Mouse (Mus musculus): ENCODE measurements around the gene Sms.

The Sms gene

DNA sequence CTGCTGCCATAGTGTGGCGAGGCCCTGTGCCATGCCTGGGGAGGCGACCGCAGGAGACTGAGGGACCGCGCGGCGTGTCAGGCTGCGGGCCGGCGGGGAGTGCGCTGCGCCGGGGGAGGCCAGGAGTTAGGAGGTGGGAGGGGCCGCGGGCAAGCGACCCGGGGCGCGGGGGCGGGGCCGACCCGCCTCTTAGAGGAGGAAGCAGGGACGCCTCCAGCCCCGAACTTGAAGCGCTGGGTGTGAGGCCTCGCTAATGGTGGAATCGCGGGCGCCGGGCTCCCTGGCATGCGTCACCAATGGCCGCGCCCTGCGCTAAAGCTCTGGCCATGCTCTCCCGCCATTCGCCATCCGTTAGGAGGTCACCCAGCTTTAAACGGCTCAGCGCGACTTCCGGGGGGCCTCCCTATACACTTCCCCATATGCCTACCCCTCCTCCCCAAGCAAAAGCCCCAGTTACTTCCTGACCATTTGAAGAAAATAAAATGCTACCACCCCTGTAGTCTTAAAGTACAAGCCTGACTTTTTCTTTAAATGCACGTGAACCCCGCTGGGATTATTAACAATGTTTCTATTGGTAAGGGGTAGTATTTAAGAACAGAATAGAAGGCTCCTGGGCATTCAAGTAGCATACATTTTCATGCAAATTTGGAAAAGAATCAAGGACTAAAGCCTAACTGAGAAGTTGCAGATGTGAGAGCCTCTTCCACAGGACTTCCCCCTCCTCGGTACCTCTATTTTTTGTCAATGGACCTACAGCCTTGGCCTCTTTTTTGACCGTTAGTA lies at the start of gene Sms:
Sms (minus strand) TSS at position 344 of the 783 bp plus-strand sequence.
- DNase-seq = no peak

DNA sequence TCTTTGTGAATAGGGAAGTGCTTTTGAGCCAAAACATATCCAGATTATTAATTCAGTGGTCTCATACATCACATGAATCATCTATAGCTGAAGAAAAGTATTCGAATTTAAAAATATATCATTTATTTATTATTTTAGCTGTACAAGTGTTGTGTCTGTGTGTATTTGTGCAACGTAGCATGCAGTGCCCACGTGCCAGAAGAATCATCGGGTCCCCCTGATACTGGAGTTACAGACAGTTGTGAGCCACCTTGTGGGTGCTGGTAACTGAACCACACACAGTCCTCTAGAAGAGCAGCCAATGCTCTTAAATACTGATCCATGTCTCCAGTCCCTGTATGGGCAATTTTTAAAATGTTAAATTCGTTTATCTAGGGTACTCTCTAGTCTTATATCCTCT lies 14.3 kb upstream of the Sms start:
- DNase-seq = no peak

DNA sequence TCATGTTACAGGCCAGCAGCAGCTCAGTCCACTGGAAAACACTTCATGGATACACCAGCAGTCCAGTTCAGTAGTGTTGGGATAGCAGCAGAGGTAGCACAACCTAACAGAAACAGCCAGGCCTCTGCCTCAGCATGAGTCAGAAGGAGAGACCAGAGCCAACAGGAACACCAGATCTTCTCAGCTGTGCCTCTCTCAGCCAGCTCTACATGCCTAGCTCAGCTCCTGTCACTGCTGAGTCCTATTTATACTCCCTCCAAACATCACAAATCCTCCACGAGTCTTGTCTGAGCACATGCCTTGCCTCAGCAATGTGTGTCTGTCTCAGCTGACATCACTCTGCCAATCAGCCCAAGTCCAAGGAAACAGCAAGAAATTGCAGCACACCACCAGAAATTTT lies 12.4 kb upstream of the Sms start:
- DNase-seq = no peak

DNA sequence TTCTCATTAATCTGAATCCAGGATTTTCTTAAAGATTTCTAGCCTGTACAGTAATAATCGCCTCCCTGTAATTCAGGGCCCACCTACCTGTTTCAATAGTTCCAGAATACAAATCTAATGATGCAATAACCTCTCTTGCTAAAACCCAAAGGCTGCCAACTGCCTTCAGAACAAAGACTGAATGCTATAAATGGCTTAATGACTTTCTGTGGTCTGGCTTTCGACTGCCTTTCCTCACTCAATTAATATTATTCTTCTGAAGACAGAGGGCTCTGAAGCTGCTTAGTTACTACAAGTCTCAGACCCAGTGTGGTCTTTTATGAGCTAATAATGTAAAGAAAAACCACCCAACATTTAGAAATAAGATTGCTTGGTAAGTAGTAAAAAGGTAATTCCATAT lies 9.8 kb upstream of the Sms start:
- no peak for DNase-seq

DNA sequence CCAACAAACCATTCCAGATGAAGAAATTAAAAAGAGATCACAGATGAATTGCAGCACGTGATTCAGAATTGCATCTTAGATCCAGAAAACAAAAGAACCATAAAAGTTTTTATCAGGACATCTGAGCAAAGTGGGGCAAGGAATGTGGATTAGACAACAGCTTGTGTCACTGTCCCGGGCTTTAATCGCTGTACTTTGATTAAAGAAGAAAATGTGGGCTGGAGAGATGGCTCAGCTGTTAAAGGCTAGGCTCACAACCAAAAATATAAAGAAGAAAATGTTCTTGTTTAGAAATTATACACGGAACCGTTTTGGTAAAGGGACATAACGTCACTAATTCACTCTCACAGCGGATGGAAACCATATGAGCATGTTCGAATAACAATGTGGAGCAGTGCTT lies 7.9 kb upstream of the Sms start:
- no peak for DNase-seq

DNA sequence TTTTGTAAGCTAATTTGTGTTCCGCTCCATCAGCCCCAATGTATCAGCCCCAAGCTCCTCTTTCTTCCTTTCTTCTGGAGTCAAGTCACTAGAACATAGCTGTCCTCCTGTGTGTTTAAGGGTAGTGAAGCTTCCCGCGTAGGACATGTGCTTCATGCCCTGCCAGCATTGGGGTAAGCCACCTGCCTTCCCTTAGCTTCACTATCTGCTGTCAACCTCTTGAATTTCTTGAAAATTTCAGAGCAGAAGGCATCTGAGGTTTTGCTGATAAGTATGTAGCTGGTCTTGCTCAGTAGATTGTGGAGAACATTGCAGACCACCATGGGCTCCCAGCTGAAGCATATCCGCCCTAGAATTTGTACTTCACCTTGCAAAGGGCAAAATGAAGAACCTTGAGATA lies 1.1 kb upstream of the Sms start:
- DNase-seq = no peak

DNA sequence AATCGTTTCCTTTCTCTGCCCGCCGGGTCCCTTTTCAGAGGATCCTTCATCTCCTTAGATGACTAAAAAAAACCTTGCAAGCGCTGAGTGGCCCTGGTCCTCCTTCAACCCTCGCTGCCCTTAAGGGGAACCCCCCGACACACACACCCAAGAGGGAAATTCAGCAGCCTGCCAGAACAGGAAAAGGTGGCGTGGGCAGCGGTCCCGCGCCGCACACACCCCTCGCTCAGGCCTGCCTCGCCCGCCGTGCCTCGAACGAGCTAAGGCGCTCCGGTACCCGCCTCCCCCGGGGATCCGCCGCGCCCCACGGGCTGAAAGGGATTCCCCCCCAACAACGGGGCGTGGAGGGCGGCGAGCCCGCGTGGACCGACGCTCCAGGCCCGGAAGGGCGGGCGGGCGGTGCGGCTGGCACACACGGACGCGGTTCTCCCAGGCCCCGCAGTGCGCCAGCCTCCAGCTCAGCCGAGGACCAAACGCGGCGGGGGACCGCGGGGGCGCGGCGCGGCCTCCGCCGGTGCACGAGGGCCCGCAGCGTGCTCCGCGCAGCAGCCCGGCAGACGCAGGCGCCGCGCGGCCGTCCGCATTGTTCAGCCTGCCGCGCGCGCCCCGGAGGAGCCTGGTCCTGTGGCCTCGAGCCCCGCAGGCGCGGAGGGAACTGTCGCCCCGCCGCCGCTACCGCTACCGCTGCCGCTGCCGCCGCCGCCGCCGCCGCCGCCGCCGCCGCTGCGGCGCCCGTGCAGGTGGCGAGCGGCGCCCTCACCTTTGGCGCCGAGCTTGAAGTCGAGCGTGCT lies 747 bp downstream of the Sms start:
- peak; percentile 67 for DNase-seq

DNA sequence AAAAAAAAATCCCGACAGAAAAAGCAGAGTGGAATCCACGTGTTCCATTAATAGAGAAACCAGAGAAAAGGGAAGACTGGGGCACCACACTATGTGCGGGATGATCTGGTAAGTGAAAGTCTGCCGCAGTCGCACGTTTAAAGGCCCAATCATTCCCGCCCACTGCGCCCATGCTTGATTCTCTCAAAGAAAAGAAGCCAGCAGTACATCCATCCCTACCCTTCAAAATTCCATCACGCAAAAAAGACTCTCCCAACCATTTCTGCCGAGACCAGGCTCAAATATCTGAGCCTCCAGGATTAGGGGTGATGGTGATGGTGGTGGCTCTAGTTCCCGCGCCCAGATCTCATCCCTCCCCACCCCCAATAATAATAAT lies 1.3 kb downstream of the Sms start:
- peak; percentile 14 for DNase-seq

DNA sequence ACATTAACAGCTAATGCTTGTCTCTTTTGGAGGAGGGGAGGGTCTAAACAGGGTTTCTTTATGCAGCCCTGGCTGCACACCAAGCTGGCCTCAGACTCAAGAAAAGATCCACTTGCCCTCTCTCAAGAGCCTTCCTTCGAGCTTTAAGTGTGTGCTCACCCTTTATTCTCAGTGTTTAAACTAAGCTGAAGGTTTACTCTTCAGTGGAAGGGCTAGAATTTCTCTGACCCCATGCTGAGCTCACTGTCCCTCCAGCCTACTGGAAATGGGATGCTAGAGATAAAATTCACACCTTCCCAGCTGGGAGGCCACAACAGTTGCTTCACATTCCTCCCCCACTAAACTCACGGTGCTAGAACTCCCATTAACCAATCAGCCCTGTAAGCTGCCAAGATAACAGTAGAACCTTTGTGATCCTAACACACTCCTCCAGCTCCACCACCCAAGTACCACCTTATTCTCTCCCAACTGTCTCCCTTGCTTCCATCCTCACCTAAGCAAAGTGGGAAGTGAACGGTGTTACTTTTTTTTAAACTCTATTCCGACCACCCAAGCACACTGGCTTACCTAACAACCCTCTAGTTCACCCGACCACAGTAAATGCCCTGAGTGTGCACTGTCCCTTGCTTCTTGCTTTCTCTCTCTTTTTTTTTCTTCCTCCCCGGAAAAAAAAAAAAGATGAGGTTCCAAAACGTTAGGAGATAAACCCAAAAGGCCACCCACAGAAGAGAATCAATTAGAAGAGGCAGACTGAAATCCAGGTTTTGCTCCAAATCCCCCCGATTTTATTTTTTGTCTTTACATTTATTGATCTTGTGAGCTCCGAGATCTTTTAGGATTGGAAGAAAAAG lies 2.0 kb downstream of the Sms start:
- DNase-seq = peak; percentile 13

DNA sequence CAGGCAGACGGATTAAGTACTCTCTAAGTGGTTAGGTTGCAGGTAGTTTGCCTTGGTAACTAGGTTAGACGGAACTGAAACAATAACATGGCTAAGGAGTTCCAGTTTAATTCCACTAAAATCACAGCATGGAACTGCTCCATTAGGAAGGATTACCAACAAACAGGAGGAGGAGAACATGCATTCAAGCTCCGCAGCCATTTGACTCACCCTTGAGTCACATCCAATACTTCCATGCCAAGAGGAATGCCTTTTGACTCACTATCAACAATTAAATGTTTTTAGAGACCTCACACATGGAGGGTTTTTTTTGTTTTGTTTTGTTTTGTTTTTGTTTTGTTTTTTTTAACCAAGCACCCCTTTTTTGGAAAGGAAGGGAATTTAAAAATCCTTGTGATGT lies 3.3 kb downstream of the Sms start:
- DNase-seq = no peak

DNA sequence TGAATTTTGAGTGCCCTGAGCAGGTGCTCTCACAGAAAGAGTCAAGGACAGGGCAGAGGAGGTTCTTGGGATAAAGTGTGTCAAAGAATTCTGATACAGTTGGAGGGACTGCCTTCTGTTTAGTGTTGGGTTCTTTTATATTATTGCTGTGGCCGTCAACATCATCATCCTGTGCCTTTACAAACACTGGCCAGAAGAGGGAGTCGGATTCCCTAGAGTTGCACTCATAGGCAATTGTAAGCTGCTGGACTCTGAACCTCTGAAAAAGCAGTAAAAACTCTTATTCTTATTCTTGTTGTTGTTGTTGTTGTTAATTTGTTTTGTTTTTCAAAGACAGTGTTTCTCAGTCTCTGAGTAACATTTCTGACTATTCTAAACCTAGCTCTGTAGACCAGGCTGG lies 5.3 kb downstream of the Sms start:
- peak; percentile 25 for DNase-seq

DNA sequence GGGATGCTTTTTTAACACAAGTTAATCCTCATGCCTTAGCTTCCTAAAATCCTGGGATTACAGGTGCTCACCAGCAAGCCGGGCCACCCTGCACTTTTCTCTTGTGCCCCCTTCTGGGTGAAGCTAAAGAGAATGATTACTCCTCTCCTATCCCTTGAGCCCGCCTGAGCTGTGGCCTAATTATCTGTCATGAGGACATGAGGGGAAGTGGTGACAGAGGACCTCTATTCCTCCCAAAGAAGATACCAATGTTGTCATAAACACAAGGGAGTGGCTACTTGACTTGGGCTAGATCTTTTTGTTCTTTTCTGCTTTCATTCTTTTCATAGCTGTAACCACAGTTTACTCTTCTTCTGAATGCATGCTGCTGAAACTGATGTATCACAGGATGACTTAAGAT lies 9.2 kb downstream of the Sms start:
- DNase-seq = no peak

DNA sequence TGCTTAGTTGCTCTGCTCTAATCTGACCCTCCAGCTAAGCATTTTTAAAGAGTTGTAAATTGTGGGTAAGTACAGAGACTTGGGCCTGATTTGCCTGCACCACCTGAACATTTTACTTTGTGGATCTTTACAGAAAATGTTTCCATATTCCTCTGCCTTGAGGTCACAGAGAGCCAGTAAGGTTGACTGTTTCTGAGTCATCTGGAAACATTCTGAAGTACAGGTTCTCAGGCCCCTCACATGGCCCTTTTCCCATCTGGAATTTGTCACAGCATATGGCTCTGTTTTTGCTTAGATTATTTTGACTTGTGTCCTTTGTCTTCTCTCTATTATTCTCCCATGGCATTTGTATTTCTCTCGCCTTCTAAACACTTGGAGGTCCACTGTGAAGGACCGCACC lies 10.2 kb downstream of the Sms start:
- no peak for DNase-seq

DNA sequence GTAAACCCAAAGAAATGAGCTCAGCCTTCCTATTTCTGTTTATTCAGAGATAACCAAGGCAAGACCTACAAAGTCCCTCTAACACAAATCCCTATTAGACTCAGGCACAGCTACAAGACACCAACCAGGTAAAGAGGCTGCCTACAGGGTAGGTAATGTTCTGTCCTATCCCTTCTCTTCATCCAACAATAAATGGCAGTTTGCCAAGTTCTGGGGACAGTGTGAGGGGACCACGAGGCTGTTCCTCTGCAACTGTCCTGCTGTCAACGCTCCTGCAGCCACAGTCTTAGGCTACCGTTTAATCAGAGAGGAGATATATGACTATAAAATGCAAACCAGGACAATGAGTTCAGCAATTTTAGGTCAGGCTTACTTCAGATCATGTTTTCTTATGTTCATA lies 14.8 kb downstream of the Sms start:
- no peak for DNase-seq

DNA sequence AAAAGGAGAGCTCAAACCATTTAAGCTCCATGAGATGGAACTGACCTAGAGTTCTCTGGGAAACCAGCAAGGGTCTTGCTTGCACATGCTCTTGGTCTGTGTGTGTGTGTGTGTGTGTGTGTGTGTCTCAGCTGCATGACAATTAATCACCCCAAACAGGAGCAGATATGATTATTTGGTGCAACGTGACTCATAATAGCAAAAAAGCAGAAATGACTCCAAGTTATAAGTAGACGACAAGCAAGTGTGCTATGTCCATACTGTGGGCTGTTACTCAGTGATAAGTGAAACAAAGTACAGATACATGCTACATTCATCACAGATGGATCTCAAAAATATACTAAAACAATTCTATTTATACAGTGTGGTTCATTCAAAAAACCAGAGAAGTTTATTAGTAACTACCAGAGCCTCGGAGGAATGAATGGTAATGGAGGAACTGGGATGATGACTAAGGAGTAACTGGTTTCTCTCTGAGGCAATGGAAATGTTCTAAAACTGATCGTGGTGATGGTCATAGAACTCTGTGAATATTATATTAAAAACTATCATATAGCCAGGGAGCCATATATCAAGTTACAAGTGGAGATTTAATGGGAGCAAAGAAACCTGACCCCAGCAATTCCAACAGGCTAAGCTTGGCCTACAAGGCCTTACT lies 15.8 kb downstream of the Sms start:
- no peak for DNase-seq

DNA sequence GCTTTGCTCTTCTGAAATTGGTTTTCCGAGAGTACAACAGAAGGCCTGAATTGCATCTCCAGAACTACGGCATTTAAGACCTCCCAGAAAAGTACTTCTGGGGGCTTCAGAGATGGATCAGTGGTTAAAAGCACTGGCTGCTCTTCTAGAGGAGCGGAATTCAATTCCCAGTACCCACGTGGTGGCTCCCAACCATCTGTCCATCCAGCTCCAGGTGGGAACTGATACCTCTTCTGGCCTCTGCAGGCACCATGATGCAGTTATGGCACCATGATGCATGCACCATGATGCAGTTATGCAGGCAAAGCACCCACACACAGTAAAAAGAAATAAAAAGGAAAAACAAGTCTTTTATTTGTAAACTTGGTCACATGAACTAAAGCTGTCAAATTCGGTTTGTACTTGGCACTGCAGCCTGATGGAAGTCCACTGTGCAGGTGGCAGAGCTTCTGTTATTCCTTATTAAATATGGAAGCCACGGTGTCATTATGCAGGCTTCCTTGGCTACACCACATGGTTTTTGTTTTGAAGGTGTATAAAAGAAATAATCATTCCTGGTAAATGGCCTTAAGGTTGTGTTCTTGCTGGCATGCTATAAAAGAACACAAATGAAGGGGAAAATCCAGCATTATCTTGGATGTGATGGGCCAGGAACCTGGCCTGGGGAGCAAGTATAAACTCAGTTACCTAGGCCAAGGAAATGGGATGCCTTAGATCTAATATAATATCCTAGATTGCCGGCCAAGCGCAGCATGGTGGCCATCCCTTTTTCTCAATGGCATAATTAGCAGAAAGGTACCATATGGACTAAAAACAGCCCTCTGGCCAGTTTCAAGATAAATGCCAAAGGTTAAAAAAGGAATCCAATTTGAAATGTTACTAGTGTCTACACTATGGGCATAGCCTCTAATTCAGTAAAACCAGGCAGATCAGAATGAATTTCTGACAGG lies 20.1 kb downstream of the Sms start:
- DNase-seq = peak; percentile 79

DNA sequence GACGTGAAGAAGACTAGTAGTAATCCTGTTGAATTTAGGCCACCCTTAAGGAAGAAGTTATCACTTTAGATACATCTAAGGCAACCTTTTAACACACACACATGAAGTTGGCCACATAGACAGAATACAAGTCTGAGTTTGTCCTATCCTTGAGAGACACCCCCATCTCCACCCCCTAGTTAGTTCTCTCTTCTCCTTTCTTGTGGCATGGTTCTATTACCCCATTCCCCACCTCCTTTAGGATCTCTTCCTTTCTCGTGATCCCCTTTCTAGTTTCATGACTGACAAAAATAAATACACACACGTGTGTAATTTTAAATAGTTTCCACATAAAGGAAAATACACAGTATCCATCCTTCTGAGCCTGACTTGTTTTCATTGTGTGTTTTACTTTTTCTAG lies 23.3 kb downstream of the Sms start:
- DNase-seq = no peak

DNA sequence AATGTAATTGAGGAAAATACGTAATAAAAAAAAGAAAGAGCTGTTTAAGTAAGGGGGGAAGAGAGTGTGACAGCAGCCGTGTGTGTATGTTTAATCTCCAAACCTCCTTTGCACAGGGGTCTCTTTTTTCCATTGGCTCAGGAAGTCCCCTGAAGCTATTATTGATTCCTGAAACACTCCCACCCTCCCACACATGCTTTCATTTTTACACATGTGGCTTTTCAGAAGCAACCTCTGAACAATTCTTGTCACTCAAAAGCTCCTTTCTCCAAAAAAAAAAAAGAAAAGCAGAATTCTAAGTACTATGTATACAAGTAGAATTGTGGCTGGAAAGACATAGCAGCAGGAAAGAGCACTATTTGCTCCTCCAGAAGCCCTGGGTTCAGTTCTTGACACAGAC lies 24.0 kb downstream of the Sms start:
- no peak for DNase-seq

DNA sequence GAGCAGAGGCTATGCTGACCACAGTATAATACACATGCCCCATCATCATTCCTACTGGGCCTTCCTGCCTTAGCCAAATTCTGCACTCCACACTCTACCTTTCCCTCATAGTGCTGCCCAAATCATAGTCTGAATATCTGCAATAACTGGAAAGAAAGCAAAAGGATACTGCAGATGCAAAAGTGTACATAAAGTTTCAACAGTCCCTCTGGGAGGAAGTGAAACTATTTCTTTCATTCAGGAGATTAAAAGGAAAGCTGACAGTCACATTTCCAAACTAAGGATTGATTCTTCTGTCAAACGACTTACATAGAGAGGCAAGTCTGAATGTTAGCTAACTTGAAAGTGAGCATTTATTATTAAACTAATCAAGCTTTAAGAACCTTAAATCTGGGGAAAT lies 26.1 kb downstream of the Sms start:
- DNase-seq = no peak

DNA sequence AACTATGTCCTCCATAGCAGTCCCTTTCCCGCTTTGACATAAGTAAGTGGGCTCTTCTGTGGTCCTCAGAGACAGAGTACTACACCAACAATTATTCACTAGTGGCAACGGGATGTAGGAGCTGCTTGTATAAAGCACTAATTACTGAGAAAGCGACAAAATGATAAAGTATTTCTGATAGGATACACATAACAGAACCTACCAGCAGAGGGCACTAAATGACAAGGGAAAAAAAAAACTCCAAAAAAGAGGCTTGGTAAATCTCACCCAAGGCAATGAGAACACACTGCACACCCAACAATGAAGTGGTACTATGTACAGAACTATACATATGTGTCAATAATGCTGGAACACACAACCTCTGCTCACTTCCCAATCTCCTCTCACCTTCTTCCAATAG lies 29.4 kb downstream of the Sms start:
- no peak for DNase-seq

DNA sequence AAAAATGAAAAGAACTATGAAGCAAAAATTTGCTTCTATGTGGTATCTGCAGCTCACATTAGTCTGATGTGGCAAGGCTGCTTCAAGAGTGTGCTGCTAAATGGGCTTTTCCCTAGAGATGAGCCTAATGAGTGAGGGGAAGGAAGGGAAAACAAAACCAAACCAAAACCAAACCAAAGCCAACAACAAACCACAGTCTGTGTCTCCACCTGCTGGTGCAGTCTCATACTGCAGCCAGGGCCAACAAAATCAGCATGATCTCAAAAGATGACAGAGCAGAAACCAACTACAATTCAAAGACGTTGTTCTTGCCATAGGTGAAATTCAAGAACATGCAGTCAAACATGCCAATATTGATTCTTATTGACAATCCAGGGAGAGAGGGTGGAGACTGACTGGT lies 37.7 kb downstream of the Sms start:
- peak; percentile 36 for DNase-seq

DNA sequence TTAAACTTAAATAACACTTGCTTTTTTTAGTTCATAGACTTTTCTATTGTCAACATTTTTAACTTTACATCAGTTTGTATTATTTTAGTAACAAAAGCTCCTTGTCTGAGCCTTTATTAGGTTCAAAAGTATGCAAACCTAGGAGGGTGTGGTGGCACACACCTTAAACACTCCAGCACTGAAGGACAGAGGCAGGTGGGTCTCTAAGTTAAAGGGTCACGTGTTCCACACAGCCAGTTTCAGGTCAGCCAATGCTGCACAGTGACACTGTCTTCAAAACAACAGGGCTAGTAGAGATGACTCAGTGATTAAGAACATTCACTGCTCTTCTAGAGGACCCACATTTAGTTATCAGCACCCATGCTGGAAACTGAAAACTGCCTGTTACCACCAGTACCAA lies 43.1 kb downstream of the Sms start:
- no peak for DNase-seq

Measured in cerebellum, adult 9-11 months (tissue).